Mouse (Mus musculus) layer of hippocampus, adult 2 months (tissue): ENCODE data around the gene Ifnar2. TPM values are rescaled to one million over a fixed set of nuclear protein-coding genes. Genes with fewer than 3 reads are reported as not detected.

Experiments used
- DNase-seq, 2 experiments: peaks; one replicate each; pipeline ENCODE4 v3.0.0; 2022; ENCODE audit warnings: low spot score in 2 of 2
- H3K27ac ChIP-seq: fragments of 200-600 bp; 2 replicates; pipeline ENCODE4 v1.8.1; 2022
- H3K4me3 ChIP-seq: fragments of 200-600 bp; 2 replicates; pipeline ENCODE4 v1.8.1; 2022; ENCODE audit warnings: mild to moderate bottlenecking
- CTCF ChIP-seq: fragments of 200-600 bp; conservative IDR thresholded peaks from 2 replicates; pipeline ENCODE4 v1.8.1; 2022; ENCODE audit warnings: antibody characterized with exemption, mild to moderate bottlenecking, moderate library complexity
- total RNA-seq, 2 experiments: library from RNA; stranded (reverse); gene quantifications; 2 replicates each; pipeline ENCODE4 v1.2.3; 2021

Ifnar2 gene
- total RNA-seq, 2 experiments from 2014 or later: 19.8 to 25.5 TPM

DNA sequence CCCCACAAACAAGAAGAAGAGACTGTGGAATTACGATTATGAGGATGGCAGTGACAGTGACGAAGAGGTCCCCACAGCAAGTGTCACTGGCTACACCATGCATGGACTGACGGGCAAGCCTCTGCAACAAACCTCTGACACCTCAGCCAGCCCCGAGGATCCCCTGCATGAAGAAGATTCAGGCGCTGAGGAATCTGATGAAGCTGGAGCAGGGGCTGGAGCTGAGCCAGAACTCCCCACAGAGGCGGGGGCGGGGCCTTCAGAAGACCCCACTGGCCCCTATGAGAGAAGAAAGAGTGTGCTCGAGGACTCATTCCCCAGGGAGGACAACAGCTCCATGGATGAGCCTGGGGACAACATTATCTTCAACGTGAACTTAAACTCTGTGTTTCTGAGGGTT lies 31.2 kb downstream of the Ifnar2 start:
- no peak overlapping the region for H3K27ac ChIP-seq
- DNase-seq: no peak
- H3K4me3 ChIP-seq: no peak overlapping the region
- TF ChIP-seq CTCF: no peak

DNA sequence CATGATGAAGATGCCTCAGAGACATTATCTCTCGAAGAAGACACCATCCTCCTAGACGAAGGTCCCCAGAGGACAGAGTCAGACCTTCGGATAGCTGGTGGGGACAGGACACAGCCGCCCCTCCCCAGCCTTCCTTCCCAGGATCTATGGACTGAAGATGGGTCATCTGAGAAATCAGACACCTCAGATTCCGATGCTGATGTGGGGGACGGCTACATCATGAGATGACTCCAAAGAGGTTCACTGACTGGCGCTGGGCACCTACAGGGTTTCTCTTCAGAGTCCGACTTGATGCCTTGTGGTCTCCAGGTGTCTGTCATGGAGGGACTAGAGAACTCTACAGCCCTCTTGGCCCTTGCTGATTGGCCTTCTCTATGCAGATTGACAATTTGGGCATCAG lies 31.6 kb downstream of the Ifnar2 start:
- DNase-seq: no peak
- no peak for TF ChIP-seq CTCF
- H3K27ac ChIP-seq: no peak overlapping the region
- H3K4me3 ChIP-seq: no peak overlapping the region

DNA sequence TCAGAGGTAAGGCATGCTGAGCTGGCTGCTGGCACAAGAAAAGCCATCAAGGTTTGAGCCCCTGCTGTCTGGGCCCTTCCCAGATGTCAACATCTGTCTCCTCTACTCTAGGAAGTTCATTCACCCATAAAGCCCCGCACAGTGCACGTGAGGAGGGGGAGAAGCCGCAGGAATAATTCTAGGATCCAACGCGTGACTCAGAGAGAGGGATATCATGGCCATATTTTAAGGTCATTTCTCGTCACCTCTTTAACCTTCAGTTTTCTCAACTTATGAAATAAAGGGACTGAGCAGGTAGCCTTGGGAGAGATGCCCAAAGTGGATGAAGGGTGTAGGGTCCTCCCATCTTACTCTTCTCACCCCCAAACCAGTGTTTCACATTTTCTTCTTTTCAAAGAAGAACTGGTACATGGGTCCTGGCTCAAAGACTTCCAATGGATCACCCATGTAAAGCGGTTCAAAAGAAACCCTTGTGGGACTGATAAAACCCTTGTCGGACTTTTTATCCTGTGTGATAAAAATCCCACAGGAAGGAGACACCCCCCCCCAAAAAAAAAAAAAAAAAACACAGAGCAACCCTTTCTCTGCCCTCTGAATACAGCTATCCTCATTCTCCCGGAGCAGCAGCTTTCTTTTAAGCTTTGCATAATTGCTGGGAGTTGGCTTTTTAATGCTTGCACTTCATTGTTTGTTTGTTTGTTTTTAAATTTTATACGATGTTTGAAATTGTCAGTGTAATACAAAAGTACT lies 32.4 kb downstream of the Ifnar2 start:
- Histone ChIP-seq H3K27ac (peak overlapping the region; percentile 91), H3K4me3 (no peak overlapping the region)
- no peak for TF ChIP-seq CTCF
- no peak for DNase-seq

DNA sequence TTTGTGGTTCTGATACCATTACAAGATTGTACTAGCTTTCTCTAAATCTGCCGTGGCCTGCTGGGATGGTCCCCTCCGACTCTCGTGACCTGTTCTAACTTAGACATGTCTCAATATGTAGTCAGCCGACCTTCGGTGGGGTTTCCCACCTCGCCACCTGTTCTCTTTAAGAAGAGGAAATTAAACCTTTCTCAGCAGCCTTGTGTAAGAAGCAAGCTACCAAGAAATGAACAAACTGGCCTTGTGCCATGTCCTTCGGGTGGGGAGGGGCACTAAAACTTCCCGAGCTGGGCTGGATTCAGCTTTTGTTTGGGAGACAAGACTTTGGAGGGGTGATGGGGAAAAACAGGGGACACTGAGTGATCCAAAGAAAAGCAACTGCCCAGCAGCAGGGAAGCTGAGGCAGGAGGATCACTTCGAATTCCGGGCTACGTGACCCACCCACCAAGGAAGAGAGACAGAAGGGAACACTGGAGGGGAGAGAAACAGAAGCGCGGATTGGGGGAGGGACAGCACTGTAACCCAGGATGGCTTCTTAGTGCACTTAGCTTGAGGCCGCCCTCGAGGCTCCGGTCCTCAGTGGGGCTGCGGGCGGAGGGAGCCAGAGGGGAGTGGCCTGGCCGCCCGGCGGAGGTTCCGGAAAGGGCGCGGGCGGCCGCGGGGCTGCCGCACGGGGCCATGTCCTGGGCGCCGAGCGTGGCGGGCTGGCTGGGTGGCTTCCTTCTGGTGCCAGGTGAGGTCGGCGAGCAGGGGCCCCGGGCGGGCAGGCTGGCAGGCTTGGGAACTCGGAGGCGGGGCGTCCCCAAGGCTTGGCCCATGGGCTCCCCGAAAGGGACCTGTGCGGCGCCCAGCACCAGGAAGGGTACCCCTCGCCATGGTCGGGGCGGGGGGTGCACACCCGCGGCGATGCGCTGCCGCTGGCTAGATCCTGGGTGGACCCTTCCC lies 33.3 kb downstream of the Ifnar2 start, which contains the start of gene Il10rb:
Il10rb (plus strand) TSS at position 525 of the 945 bp plus-strand sequence.
- peak within 1 kb of the TSS; percentile 91 for H3K27ac ChIP-seq
- TF ChIP-seq CTCF: no peak

DNA sequence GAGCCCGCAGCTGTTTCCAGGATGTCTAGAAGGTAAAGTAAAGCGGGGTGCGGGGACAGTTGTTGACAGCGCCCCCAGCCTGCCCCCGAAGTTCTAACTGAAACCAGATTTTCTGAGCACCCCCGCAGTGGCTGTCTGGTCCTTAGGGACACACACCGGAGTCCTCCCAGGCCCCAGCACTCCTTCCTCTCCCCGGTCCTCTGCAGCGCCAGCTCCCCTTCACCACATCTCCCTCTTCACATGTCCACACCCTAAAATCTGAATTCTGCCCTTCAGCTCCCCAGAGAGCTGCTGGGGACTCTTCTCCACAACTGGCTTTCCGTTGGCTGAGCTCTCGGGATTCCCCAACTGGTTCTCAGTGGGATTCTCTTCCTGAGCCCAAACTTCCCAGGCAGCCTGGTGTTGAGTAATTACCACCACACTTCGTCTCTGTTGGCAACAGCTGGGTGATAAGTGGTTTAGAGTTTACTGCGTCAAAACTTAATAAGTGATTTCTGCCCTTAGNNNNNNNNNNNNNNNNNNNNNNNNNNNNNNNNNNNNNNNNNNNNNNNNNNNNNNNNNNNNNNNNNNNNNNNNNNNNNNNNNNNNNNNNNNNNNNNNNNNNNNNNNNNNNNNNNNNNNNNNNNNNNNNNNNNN lies 34.1 kb downstream of the Ifnar2 start:
- peak overlapping the region; percentile 91 for H3K27ac ChIP-seq
- DNase-seq: no peak

More for the DNA sequence above, 33.3 kb downstream of the Ifnar2 start, which contains the start of gene Il10rb:
- H3K4me3 ChIP-seq: peak within 1 kb of the TSS; percentile 74
- peak in 1 of 2 experiments; percentile 24 for DNase-seq

DNA sequence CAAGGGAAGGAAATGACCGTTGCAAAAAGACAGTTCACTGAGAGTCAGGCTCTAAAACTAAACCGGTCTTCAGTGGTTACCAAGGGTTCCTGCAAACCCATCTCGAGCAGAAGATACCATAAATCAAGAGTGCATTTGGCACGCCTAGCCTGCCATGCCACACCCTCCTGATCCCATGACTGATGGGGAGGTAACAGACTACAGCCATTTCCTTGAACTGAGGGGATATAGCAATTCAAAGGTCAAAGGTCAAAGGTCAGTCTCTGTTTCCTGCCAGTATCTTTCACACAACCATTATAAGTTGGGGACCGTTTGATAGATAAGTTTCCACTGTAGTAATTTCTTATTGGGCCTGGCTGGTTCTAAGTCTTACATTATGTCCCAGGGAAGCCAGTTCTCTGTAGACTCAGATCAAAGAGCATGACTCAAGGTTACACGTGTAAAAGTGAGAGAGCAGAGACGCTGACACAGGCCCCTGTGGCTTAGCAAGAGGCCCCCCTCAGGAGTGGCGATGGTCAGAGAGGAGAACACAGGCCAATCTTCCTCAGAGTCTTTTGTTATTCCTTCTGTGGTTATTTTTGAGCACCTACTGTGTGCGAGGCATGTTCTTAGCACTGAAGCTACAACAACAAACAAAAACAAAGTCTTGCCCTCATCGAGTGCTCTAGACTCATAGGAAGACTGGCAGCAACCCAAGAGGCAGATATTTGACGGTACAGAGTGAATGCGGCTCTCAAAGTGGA lies 40.7 kb downstream of the Ifnar2 start:
- Histone ChIP-seq H3K4me3 (no peak overlapping the region), H3K27ac (no peak overlapping the region)
- no peak for TF ChIP-seq CTCF
- DNase-seq: no peak

More for the DNA sequence above, 34.1 kb downstream of the Ifnar2 start:
- TF ChIP-seq CTCF: peak; percentile 22
- H3K4me3 ChIP-seq: peak overlapping the region; percentile 74

DNA sequence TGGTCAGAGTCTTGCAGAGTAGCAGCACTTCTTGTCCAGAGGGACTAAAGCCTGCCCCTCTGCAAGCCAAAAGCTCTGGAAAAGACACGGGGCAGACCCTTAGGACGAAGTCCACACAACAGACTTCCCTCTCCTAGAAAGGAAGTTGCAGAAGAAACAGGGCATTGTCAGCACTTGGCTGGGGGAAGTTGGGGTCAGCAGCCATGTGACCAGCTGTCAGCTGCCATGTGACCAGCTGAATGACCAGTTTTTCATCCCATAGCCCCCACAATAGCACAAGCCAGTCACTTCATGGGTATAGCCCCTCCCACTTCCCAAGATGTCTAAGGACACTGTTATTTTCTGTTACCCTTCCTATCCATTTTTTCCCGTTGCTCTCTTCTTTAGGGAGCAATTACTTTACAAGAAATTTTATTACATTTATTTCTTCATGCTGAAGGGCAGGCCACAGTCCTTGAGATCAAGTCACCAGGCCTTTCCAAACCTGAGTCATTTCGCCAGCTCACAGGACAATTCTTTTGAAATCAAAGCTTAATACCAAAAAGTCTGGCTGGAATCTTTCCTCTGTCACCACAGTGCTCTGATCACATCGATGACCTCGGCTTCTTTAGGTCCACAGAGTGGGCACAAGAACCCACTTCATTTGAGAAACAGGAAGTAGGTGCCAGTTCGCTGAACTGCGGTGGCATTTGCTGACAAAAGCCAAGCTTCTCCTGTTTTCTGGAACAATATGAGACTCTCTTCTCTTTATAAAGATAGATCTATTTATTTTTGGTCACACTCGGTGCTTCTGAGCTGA lies 43.0 kb downstream of the Ifnar2 start:
- H3K27ac ChIP-seq: no peak overlapping the region
- TF ChIP-seq CTCF: no peak
- DNase-seq: no peak
- H3K4me3 ChIP-seq: no peak overlapping the region

DNA sequence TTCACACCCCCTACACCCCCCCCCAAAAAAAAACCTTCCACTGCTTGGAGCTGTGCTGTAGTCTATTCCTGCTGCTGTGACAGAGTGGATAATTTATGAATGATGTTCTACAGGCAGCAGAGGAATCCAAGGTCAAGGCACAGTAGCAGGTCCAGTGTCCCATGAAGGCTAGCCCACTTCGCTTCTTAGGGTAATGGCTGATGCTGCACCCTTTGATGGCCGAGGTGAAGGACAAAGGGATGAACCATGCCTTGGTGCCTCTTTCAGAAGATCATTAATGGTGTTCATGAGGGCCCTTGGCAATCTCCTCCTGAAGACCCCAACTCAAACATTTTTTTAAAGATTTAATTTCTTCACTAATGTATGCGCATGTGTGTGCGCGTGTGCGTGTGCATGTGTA lies 43.8 kb downstream of the Ifnar2 start:
- H3K4me3 ChIP-seq: no peak overlapping the region
- no peak for DNase-seq
- no peak overlapping the region for H3K27ac ChIP-seq
- TF ChIP-seq CTCF: no peak

DNA sequence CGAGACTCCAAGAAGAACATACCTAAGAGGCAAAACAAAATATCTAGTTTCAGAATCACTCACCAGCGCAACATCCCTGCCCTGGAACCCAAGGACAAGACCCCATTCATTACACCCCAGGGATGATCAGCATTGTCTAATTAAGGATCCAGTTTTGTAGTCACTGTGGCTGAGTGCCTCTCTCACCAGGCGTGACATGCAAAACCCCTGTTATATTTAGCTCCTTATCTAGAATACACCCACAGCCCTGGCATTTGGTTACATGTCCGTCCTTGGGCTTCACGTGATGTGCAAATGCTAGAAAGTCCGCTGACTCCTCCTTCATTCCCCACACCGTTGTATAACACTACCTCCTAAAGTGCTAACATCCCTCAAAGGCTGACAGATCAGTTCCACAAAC lies 44.4 kb downstream of the Ifnar2 start:
- no peak overlapping the region for H3K27ac ChIP-seq
- TF ChIP-seq CTCF: no peak
- no peak overlapping the region for H3K4me3 ChIP-seq
- DNase-seq: no peak

DNA sequence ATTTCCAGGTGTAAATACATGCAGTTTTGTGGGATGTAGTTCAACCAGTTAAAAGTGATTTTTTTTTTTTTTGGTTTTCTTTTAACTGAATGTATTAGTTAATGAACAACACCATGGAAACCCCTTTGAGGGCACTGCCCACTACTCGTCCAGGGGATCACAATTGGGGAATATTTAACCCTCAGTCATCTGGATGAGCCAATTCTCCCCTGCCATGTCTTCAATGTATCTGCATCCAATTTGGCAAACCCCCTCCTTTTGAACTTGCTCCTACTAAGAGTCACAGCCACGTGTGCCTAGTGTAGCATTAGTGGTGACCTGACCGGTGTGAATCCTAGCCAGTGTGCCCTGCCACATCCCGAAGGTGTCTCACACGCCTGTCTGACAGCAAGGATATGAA lies 45.9 kb downstream of the Ifnar2 start:
- H3K27ac ChIP-seq: no peak overlapping the region
- DNase-seq: no peak
- no peak for TF ChIP-seq CTCF
- no peak overlapping the region for H3K4me3 ChIP-seq

DNA sequence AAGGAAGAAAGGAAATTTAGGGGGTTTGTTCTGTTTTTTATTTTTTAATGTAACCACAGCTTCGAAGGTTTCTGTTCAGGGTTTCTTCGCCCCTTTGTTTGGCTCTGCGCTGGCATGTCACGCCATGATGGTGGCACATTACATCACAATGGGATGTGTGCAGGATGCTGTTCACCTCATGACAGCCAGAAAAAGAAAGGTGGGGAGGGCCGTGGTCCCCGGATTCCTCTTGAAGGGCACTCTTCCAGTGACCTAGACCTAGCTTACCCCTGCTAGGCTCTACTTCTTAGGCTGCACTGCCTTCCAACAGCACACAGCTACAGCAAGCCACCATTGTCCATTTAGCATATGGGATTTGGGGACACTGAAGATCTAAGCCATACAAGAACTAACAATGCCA lies 53.2 kb downstream of the Ifnar2 start:
- no peak for DNase-seq
- Histone ChIP-seq H3K27ac (no peak overlapping the region), H3K4me3 (no peak overlapping the region)
- no peak for TF ChIP-seq CTCF
